Mouse (Mus musculus): ENCODE data around the gene AU041133.

- TF ChIP-seq CTCF (IDR thresholded peaks at IDR 0.05; ENCODE audit: low read depth) (no peak), EP300 (IDR thresholded peaks at IDR 0.05; ENCODE audit: low read depth) (no peak)
Measured at GRCm38 (mm10) chr10:82169776-82170175, 42.0 kb downstream of the AU041133 start.

Measured in liver, postnatal 0 days (tissue).